Mouse (Mus musculus): Measurements from ENCODE around the gene Otulin.

Gene Otulin

DNA sequence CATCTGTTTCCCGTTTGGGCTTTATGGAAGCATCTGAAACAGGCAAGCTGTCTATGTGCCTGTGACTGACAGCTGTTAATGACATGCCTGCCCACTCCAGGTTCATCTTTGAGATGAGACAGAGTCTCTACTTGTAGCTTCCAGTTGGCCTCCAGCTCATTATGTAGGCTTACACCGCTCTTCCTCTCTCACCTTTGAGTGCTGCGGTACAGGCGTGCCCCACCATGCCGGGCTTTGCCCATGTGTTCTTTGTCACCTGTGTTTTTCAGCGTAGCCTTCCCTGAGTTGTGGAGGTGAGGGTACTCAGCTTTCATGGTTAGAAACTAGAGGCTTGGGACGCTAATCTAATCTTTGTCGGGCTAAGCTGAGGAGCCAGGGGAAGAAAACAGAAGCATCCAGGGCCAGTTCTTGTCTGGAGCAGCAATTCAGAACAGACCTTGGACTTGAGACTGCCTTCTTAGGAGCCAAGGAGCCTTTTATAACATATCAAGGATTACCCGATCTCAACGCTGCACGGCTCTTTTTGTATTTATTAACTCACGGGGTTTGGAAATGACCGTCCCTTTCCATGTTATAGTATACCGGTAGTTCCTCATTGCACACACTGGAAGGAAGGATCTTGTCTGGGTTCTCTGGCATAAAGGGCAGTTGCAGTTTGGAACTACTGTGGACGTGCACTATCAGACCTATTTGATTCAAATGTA, 123.4 kb downstream of the Otulin start:
- no peak for DNase-seq (ENCODE audit: extremely low read depth, low read depth, low spot score)

GRCm38 (mm10) chr15:27506127-27506886, 124.2 kb downstream of the Otulin start:
- no peak for DNase-seq (ENCODE audit: extremely low read depth, low read depth, low spot score)

DNA sequence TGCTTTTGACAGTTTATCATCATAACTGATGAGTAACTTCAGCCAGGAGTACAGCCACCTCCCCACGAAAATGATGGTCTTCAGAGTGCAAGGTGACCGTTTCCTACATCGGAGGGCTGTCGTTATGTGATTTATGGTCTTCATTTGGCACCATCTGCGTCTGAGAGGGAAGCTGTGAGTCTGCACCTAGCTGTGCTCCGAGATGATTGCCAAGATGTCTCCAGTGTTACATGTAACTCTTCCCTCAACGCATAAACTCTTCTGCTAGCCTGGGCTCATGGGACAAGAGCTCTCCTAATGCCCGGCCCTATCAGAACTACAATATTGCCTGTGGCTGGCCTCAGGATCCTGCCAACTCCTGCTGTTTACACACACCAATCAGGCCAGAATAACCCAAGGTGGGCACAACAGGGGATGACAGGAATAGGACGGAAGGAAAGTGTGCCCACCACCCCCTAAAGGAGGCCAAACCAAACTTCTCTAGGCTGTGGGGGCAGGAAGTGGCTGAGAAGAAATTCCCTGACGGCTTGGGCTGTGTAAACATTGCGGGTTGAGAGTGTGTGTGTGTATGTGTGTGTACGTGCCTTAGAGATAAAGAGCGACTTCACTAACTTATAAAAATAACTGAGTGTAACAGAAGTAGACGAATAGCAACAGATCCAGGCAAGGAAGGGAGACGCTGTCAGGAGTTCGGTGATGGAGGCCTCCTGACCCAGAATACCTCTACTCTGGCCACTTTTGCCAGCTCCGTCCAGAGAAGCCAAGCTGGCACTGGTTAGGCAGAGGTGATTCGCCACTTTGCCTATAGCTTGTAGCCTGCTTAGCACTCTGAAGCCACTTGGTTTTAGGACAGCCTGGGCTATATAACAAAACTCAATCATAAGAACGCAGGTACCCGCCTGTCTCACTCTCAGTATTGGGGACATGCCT, 126.4 kb downstream of the Otulin start:
- no peak for DNase-seq (ENCODE audit: extremely low read depth, low read depth, low spot score)

DNA sequence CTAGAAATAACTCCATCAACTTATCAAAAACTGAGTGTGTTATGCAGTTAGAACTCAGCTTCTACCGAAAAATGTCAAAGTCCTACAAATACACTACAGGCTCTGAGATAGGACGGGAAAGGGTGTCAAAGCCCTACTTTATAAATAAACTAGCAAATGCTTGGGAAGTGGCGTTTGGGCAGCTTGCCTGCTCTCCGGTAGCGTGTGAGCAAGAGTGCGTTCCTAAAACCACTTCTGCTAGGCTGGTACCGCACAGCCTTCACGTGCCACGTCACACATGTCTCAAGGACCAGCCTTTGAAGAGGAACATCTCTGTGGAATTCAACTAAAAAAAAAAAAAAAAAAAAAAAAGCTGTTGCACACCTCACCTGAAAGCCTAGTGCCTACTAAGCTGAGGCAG, 127.3 kb downstream of the Otulin start:
- no peak for DNase-seq (ENCODE audit: extremely low read depth, low read depth, low spot score)

- DNase-seq (ENCODE audit: extremely low read depth, low read depth, low spot score) = no peak
Measured at GRCm38 (mm10) chr15:27502338-27502737, 128.2 kb downstream of the Otulin start.

- DNase-seq (ENCODE audit: extremely low read depth, low read depth, low spot score) = no peak
Measured at GRCm38 (mm10) chr15:27500390-27500789, 130.1 kb downstream of the Otulin start.

DNA sequence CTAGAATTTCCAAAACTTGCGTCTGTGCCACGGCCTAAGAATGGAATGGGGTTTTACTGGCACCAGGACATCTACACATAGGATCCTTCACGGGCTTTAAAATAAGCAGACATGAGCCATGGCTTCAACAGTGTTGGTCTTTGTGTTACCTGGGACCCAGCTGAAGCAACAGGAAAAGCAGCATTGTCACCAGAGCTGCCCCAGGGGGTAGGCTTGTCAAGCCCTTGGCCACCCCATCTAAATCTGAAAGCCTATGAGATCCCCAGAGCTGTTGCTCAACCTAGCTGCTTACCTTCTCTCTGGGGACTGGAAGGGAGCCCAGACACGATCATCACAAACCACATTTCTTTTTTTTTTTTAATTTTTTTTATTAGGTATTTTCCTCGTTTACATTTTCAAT, 132.4 kb downstream of the Otulin start:
- peak; percentile 77 for DNase-seq (ENCODE audit: extremely low read depth, low read depth, low spot score)

GRCm38 (mm10) chr15:27497300-27497997, 133.0 kb downstream of the Otulin start:
- DNase-seq (ENCODE audit: extremely low read depth, low read depth, low spot score) = no peak

DNA sequence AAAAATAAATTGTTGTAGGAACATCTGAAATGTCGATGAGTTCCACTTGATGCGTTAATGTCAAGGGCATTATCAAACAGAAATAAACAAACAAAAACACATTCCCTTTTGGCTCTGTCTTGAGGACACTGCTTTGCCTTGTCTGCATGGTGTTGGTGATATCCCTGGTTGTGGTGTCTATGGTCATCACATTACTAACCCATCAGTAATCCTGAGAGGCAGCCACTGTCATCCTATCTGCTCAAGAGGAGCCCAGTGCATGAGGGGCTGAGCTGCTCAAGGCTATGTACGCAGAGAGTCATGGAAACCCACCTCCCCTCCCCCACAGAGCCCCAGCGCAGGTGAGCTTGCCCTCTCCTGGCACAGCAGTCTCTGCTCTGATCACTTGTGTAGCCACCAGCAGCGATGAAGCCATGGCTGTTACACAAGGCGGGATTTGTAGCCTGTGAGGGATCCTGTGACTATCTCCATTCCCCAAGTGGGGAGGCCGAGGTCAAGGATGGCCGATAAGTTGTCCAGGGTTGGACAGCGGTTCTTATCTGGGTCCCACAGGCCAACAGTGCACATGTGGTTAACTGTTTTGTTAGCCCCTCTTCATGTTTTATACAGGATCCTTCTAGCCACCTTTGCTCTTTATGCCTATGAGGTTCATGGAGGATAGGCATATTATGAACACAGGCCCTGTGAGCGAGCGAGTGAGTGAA, 133.7 kb downstream of the Otulin start:
- no peak for DNase-seq (ENCODE audit: extremely low read depth, low read depth, low spot score)

GRCm38 (mm10) chr15:27495981-27496401, 134.5 kb downstream of the Otulin start:
- no peak for DNase-seq (ENCODE audit: extremely low read depth, low read depth, low spot score)

DNA sequence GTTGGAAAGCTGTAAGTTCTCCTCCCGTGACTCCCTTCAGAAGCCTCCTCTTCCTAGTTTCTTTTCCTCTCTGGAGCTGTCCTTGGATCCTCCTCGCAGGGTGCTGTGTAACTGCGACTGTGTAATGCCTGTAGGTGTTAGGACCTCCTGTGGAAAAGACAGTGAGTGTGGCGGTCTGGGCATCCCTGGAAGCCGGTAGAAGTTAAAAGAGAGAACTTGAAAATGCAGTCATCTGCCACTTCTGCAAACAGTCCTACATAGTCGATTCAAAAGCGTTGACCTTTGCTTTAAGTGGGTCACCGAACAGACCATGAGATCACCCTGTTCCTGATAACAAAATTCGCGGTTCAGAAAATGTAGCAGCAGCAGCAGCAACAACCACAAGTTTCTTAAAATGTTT, 137.0 kb downstream of the Otulin start:
- no peak for DNase-seq (ENCODE audit: extremely low read depth, low read depth, low spot score)

- DNase-seq (ENCODE audit: extremely low read depth, low read depth, low spot score) = no peak
Measured at GRCm38 (mm10) chr15:27492734-27493133, 137.8 kb downstream of the Otulin start.
